Mouse (Mus musculus) heart, adult 2 months (tissue): ENCODE results near the gene Crispld2.
A peak's percentile ranks its signal among the peaks of the same experiment; 100 is the strongest.

Experiments
- CTCF ChIP-seq: fragments of 200-600 bp; IDR thresholded peaks from 2 replicates; pipeline ENCODE4 v1.8.1; 2022; ENCODE audit warnings: antibody characterized with exemption, mild to moderate bottlenecking, moderate library complexity
- EP300 ChIP-seq: fragments of 200-500 bp; IDR thresholded peaks from 2 replicates; pipeline ENCODE4 v1.6.1; 2011; ENCODE audit warnings: low read depth, low read length, control low read depth; ENCODE audit not compliant: insufficient read depth
- POLR2A ChIP-seq: fragments of 200-500 bp; IDR thresholded peaks from 2 replicates; pipeline ENCODE4 v1.6.1; 2011; ENCODE audit warnings: mild to moderate bottlenecking, low read depth, low read length, control low read depth; ENCODE audit not compliant: insufficient read depth

DNA sequence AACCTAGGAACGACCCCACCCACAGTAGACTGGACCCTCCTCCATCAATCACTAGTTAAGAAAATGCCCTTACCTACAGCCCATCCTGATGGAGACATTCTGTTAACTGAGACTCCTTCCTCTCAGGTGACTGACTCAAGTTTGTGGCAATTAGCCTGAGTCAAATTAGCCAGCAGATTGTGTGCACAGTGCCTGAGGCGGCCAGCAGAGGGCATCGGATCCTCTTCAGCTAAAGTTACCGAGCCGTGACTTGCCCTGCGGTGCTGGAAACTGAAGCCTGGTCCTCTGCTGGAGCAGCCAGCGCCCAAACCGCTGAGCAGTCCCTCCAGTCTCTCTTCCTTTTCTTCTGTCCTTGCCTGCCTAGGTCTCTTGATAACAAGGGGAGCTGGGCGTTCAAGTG lies 24.8 kb upstream of the Crispld2 start:
- TF ChIP-seq CTCF (peak; percentile 43), POLR2A (no peak), EP300 (no peak)
